Mouse (Mus musculus): Measurements from ENCODE around the gene Pkd1.

- TF ChIP-seq CTCF (conservative IDR thresholded peaks at IDR 0.05 in 1 of 2, IDR thresholded peaks at IDR 0.05 in 1 of 2; ENCODE audit: low read depth in 2 of 2, low read length in 2 of 2) (no peak), E2F4 (IDR thresholded peaks at IDR 0.05; ENCODE audit: insufficient replicate concordance, low read depth, low read length) (no peak), POLR2A (IDR thresholded peaks at IDR 0.05; ENCODE audit: low read depth, low read length) (no peak), ZC3H11A (IDR thresholded peaks at IDR 0.05; ENCODE audit: low read depth, low read length) (no peak), UBTF (IDR thresholded peaks at IDR 0.05; ENCODE audit: low read depth, low read length) (no peak), RCOR1 (conservative IDR thresholded peaks at IDR 0.05; ENCODE audit: low read depth, low read length) (no peak)
These were observed 85.4 kb downstream of the Pkd1 start for GRCm38 (mm10) chr17:24635024-24635423.
